Mouse (Mus musculus) midbrain, embryonic 14.5 days (tissue): Measurements from ENCODE around the gene Polr2f. TPM values are rescaled to one million over a fixed set of nuclear protein-coding genes. Genes with fewer than 3 reads are reported as not detected.
A peak's percentile ranks its signal among the peaks of the same experiment; 100 is the strongest.

ENCODE experiments used
- ATAC-seq: fragments of 200-750 bp; cut with Nextera tagmentation; 2 replicates; pipeline ENCODE4 v1.8.0; 2017; ENCODE audit warnings: moderate number of reproducible peaks, moderate library complexity; ENCODE audit not compliant: low FRiP score, low TSS enrichment
- DNase-seq: peaks from one replicate; pipeline ENCODE4 v3.0.0-alpha.2; 2015
- H3K27ac ChIP-seq: fragments of 300-500 bp; sonication (generic); replicated peaks from 2 replicates; pipeline ENCODE4 v1.5.1; 2014; ENCODE audit warnings: mild to moderate bottlenecking, low read depth, low read length, moderate library complexity
- H3K27me3 ChIP-seq: fragments of 300-500 bp; sonication (generic); 2 replicates; pipeline ENCODE4 v1.6.1; 2014; ENCODE audit warnings: low read length, control low read depth, mixed read lengths; ENCODE audit not compliant: control insufficient read depth, insufficient read depth
- H3K36me3 ChIP-seq: fragments of 300-500 bp; sonication (generic); 2 replicates; pipeline ENCODE4 v1.6.1; 2014; ENCODE audit warnings: low read length, control low read depth; ENCODE audit not compliant: control insufficient read depth, insufficient read depth
- H3K4me1 ChIP-seq: fragments of 300-500 bp; sonication (generic); 2 replicates; pipeline ENCODE4 v1.6.1; 2014; ENCODE audit warnings: mild to moderate bottlenecking, antibody characterized with exemption, low read length, control low read depth; ENCODE audit not compliant: control insufficient read depth, insufficient read depth
- H3K4me2 ChIP-seq: fragments of 300-500 bp; sonication (generic); 2 replicates; pipeline ENCODE4 v1.6.1; 2014; ENCODE audit warnings: mild to moderate bottlenecking, low read length, moderate library complexity
- H3K4me3 ChIP-seq: fragments of 300-500 bp; sonication (generic); replicated peaks from 2 replicates; pipeline ENCODE4 v1.5.1; 2014; ENCODE audit warnings: low read depth, low read length
- H3K9ac ChIP-seq: fragments of 300-500 bp; sonication (generic); replicated peaks from 2 replicates; pipeline ENCODE4 v1.6.1; 2014; ENCODE audit warnings: mild to moderate bottlenecking, low read length, moderate library complexity
- H3K9me3 ChIP-seq: fragments of 300-500 bp; sonication (generic); 2 replicates; pipeline ENCODE4 v1.6.1; 2016; ENCODE audit warnings: low read length, control low read depth, mixed read lengths; ENCODE audit not compliant: control insufficient read depth
- WGBS: fragments of 180-500 bp; shearing (Covaris S2); extraction: QIAGEN DNeasy Blood & Tissue Kit; methylation state at CpG from one replicate; pipeline ENCODE4 v1.1.7; 2014; 5-methylcytosine and 5-hydroxymethylcytosine counted together
- polyA plus RNA-seq: library from polyadenylated mRNA; unstranded; fragments of >200 nt; fragmentation: Nextera tagmentation; extraction: Ambion mirVana; gene quantifications from 2 replicates; pipeline ENCODE4 v1.2.1, GENCODE M21; 2014

Gene Polr2f
- polyA plus RNA-seq, 1 experiment from 2014 or later, result 287 TPM

DNA sequence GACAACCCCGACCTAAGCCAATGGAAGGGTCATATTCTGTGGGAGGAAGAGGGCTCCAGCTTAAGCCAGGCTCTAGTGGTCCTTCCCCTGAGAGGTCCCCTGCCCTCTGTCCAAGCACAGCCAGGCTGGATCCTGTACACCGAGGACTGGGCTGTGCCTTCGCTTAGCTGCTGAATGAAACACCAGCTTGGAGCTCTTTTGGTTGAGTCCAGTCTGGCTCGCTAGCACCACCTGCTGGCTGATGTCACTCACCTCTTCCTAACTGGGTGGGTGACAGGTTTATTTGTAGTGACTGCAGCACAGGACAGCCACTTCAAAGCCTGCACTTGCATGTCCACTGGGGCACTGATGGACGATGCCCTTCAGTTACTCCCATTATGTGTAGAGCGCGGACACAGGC, 7.7 kb downstream of the Polr2f start:
- Histone ChIP-seq H3K4me1 (peaks cover 10% of the 10 kb centered on the region; the same call in 1 of the 2 replicates), H3K4me3 (no peak overlapping the region), H3K9me3 (no peaks in the 10 kb centered on the region), H3K9ac (no peak overlapping the region), H3K4me2 (no peak overlapping the region), H3K36me3 (peaks cover 74% of the 10 kb centered on the region), H3K27me3 (no peaks in the 10 kb centered on the region), H3K27ac (no peak overlapping the region)
- no peak; the same call in 1 of the 2 replicates for ATAC-seq
- peak; percentile 91 for DNase-seq
- 54% methylated on average over 7 of the region's 7 CpGs for WGBS

DNA sequence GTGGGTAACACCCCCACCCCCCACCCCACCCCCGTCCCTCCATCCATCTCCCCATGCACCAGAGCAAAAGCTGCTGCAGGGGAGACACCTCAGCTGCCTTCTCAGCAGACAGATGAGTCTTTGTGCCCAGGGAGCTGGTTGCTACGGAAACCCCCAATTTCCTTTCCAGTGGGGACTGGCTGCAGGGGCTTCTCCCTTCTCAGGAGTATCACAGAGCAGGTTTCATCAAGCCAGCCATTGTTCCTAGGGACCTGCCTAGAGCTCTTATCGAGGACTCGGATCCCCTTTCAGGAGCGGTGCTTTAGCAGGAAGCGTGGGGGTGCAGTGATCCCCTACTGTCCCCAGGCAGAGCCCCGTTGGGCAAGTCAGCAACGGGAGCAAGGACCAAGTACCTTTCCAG, 11.1 kb downstream of the Polr2f start:
- DNase-seq (peak; percentile 61), ATAC-seq (no peak; the same call in 1 of the 2 replicates)
- Histone ChIP-seq H3K9ac (no peak overlapping the region), H3K36me3 (peaks cover 45% of the 10 kb centered on the region), H3K4me3 (no peak overlapping the region), H3K4me2 (no peak overlapping the region), H3K27me3 (no peaks in the 10 kb centered on the region), H3K4me1 (peaks cover 10% of the 10 kb centered on the region; the same call in 1 of the 2 replicates), H3K9me3 (no peaks in the 10 kb centered on the region), H3K27ac (peak overlapping the region; percentile 83)
- 41% methylated on average over 8 of the region's 8 CpGs for WGBS

DNA sequence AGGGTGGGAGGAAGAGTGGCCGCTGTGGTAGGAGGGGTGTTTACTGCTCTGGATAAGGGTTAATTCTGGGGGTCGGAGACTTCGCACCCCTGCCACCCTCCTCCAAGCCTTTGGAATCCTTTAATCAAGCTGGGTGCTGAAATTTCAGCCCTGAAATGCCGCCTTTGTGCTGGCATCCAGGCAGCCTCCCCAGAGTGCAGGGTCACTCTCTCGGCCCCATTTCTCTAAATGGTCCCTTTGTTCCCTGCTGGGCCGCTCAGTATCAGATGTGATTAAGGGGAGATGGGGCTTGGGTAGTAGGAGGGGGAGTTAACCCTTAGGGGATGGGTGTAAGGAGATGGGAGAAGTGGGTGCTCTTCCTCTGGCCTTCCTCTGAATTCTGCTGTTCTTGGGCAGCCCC, 11.9 kb downstream of the Polr2f start:
- WGBS, result 54% methylated on average over 6 of the region's 6 CpGs

DNA sequence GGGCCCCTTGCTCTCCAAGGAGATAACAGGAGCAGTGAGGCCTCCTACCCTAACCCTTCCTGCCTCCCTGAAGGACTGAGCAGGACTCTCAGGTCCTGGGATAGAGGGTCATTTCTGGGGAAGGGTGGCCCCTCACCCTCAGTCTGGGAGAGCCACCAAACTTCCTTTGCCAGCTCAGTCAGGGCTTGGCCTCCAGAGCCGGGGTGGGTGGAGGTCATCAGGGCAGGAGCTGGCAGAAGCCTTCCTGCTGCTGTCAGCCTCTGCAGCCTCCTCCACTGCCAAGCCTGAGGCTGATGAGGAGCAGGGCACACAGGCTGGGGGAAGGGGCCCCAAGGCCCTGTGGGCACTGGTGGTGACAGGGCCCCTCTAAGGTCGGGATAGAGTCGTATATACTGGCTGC, 14.8 kb downstream of the Polr2f start:
- DNase-seq (no peak), ATAC-seq (no peak)
- no peaks in the 10 kb centered on the region for H3K9me3 ChIP-seq
- H3K4me1 ChIP-seq, result peaks cover 10% of the 10 kb centered on the region; the same call in 1 of the 2 replicates
- H3K27me3 ChIP-seq, result no peaks in the 10 kb centered on the region
- H3K36me3 ChIP-seq, result peaks cover 14% of the 10 kb centered on the region; the same call in 1 of the 2 replicates
- H3K4me3 ChIP-seq, result no peak overlapping the region
- H3K27ac ChIP-seq, result no peak overlapping the region
- no peak overlapping the region for H3K9ac ChIP-seq
- no peak overlapping the region for H3K4me2 ChIP-seq
- 32% methylated on average over 3 of the region's 3 CpGs for WGBS

More for the DNA sequence above, 11.9 kb downstream of the Polr2f start:
- ATAC-seq (no peak), DNase-seq (no peak)
- no peaks in the 10 kb centered on the region for H3K27me3 ChIP-seq
- peak overlapping the region; percentile 4; the same call in 1 of the 2 replicates for H3K9ac ChIP-seq
- H3K27ac ChIP-seq, result peak overlapping the region; percentile 83; the same call in 1 of the 2 replicates
- H3K4me3 ChIP-seq, result no peak overlapping the region
- H3K36me3 ChIP-seq, result peaks cover 36% of the 10 kb centered on the region
- no peaks in the 10 kb centered on the region for H3K9me3 ChIP-seq
- H3K4me2 ChIP-seq, result no peak overlapping the region
- H3K4me1 ChIP-seq, result peaks cover 10% of the 10 kb centered on the region; the same call in 1 of the 2 replicates

DNA sequence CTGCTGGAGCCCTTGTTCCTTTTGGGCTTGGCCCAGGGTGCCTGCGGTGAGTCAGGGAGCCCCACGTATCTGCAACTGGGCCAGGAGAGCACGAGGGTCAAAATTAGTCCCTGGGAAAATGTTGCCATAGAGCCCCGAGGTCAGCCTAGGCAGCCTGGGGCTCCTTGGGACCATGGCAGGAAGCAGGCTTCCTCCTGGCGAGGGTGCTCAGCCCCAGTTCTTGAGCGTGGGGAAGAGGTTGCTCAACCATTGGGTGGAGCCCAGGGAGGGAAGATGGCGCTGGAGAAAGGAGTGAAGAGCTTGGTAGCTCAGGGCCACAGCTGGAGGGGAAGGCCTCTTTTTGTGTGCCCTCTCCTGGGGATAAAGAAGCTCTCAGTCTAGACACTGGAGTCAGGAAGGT, 21.5 kb downstream of the Polr2f start:
- Histone ChIP-seq H3K4me1 (0 out of 2 replicates have a peak, but pooled peaks cover 6% of the 10 kb centered on the region), H3K27ac (no peak overlapping the region), H3K9me3 (no peaks in the 10 kb centered on the region), H3K27me3 (peaks cover 36% of the 10 kb centered on the region), H3K4me2 (no peak overlapping the region), H3K4me3 (no peak overlapping the region), H3K36me3 (no peaks in the 10 kb centered on the region), H3K9ac (no peak overlapping the region)
- ATAC-seq (no peak), DNase-seq (no peak)
- 81% methylated on average over 7 of the region's 7 CpGs for WGBS

DNA sequence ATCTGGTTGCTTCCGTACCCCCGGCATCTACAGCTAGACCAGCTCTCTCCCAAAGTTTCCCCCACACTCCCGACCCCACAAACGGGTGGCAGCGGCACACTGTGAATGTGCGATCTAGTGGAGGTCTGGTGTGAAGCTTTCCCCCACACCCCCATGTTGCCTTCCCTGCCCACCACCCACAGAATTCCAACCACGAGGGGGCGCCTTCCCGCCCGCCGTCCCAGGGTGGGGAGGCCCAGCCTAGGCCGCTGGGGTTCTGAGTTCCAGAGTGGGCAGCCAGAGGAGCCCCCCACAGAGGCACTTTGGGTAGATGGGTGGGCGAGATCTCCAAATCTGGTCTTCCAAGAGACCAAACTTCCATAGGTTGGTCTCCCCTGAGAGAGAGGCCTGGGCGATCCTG, 22.0 kb downstream of the Polr2f start:
- Histone ChIP-seq H3K4me2 (no peak overlapping the region), H3K9ac (no peak overlapping the region), H3K4me1 (0 out of 2 replicates have a peak, but pooled peaks cover 6% of the 10 kb centered on the region), H3K27me3 (peaks cover 36% of the 10 kb centered on the region), H3K9me3 (no peaks in the 10 kb centered on the region), H3K36me3 (no peaks in the 10 kb centered on the region), H3K27ac (no peak overlapping the region), H3K4me3 (no peak overlapping the region)
- ATAC-seq (no peak), DNase-seq (no peak)
- 53% methylated on average over 14 of the region's 14 CpGs for WGBS

DNA sequence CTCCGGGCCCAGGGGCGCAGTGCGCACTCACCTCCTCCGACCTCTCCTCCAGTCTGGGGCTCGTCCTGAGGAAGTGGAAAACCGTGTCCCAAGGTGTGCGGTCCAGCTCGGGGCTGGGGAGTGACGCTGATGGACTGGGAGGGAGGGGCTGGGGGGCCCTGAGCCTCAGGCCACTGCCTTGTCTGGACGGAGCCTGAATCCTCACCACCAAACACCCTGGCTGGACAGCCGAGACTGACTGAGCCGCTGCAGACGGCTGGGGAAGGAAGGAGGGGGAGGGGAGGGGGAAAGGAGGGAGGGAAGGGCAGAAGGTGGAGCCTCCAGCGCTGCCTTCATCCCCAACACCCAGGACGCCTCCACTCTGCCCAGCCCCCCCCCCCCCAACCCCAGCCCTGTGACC, 23.4 kb downstream of the Polr2f start:
- Histone ChIP-seq H3K27ac (no peak overlapping the region), H3K27me3 (peaks cover 36% of the 10 kb centered on the region), H3K4me1 (0 out of 2 replicates have a peak, but pooled peaks cover 6% of the 10 kb centered on the region), H3K4me2 (no peak overlapping the region), H3K4me3 (no peak overlapping the region), H3K9ac (no peak overlapping the region), H3K9me3 (no peaks in the 10 kb centered on the region), H3K36me3 (no peaks in the 10 kb centered on the region)
- no peak for DNase-seq
- WGBS, result 4% methylated on average over 14 of the region's 15 CpGs
- ATAC-seq, result no peak

DNA sequence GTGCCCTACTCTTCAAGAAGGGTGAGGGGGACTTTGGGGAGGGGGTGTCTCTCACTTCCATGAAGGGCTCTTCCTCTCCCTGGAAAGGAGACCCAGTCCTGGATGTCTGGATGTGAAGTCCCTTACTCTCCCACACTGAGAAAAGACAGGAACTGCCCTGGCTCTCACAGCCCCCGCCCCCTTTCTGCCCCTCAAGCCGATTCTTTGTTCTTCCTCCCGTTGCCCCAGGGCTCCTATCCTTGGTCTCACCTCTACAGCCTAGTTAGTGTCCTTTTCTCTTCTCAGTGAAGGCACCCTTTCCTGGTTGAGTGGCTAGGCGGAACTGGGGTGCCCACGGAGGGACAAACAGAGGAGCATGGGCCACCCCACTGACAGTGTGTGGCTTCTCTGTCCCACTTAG, 24.3 kb downstream of the Polr2f start, which contains the start of gene Sox10:
TSS of gene Sox10 (minus strand) at position 101 of the 400 bp plus-strand sequence.
- no peak for ATAC-seq
- H3K9ac ChIP-seq, result 0 out of 2 replicates have a peak within 1 kb of the TSS, but pooled peaks have one; percentile 20
- no peak within 1 kb of the TSS for H3K4me3 ChIP-seq
- no peak for DNase-seq
- H3K27me3 ChIP-seq, result peaks cover 36% of the 10 kb centered on the region
- no peaks in the 10 kb centered on the region for H3K36me3 ChIP-seq
- WGBS, result 47% methylated on average over 5 of the region's 5 CpGs
- no peak within 1 kb of the TSS for H3K27ac ChIP-seq
- H3K4me1 ChIP-seq, result 0 out of 2 replicates have a peak, but pooled peaks cover 6% of the 10 kb centered on the region
- no peak within 1 kb of the TSS for H3K4me2 ChIP-seq
- H3K9me3 ChIP-seq, result no peaks in the 10 kb centered on the region

DNA sequence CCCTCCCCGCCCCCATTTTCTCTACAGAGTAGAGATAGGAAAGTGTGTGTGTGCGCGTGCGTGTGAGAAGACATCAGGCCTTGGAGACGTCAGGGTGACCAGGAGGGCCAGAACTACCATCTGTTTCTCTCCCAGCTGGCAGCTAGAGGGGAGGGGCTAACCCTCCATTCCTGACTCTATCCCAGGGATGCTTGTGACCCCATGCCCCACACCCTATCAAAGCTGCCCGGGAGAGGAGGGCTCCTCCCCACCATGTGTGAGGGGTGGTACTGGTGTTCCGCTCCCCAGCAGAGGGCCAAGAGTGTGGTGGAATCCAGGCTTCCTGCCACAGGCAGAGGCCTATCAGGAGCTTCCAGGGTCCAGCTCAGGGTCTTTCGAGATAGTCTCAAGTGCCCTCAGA, 25.9 kb downstream of the Polr2f start:
- H3K36me3 ChIP-seq, result no peaks in the 10 kb centered on the region
- no peak overlapping the region for H3K27ac ChIP-seq
- H3K4me2 ChIP-seq, result no peak overlapping the region
- H3K9ac ChIP-seq, result no peak overlapping the region
- H3K9me3 ChIP-seq, result no peaks in the 10 kb centered on the region
- 54% methylated on average over 8 of the region's 8 CpGs for WGBS
- ATAC-seq, result no peak
- H3K27me3 ChIP-seq, result peaks cover 35% of the 10 kb centered on the region
- DNase-seq, result no peak
- H3K4me3 ChIP-seq, result no peak overlapping the region
- 0 out of 2 replicates have a peak, but pooled peaks cover 6% of the 10 kb centered on the region for H3K4me1 ChIP-seq
